Mouse (Mus musculus) megakaryocyte-erythroid progenitor cell, adult 5-6 weeks (primary cell): Measurements from ENCODE around the gene Bcap29. TPM values are rescaled to one million over a fixed set of nuclear protein-coding genes. Genes with fewer than 3 reads are reported as not detected.
"Not testable (repeated sequence)": the region's sequence is repeated elsewhere in the genome, so short reads cannot be mapped to it uniquely, and the experiment has no call there.

Source experiments
- ATAC-seq: replicated peaks from 2 replicates; pipeline ENCODE4 v1.8.0; 2016; ENCODE audit warnings: mild to moderate bottlenecking, inconsistent platforms; ENCODE audit not compliant: severe bottlenecking, poor library complexity, low FRiP score, low TSS enrichment
- total RNA-seq, 2 experiments: library from RNA; stranded (forward) in 1 of 2; stranded (reverse) in 1 of 2; fragments of 200-1000, 215-1000 nt in 1 of 2; fragments of >200 nt in 1 of 2; fragmentation: Nextera tagmentation in 1 of 2; gene quantifications; 2 replicates each; pipeline ENCODE4 v1.2.3; 2014 to 2017

Bcap29 gene
- total RNA-seq (2014; fragmentation: Nextera tagmentation) (75.6 and 85.6 TPM in 2 replicates), total RNA-seq (2017) (59.7 and 70.3 TPM in 2 replicates)

DNA sequence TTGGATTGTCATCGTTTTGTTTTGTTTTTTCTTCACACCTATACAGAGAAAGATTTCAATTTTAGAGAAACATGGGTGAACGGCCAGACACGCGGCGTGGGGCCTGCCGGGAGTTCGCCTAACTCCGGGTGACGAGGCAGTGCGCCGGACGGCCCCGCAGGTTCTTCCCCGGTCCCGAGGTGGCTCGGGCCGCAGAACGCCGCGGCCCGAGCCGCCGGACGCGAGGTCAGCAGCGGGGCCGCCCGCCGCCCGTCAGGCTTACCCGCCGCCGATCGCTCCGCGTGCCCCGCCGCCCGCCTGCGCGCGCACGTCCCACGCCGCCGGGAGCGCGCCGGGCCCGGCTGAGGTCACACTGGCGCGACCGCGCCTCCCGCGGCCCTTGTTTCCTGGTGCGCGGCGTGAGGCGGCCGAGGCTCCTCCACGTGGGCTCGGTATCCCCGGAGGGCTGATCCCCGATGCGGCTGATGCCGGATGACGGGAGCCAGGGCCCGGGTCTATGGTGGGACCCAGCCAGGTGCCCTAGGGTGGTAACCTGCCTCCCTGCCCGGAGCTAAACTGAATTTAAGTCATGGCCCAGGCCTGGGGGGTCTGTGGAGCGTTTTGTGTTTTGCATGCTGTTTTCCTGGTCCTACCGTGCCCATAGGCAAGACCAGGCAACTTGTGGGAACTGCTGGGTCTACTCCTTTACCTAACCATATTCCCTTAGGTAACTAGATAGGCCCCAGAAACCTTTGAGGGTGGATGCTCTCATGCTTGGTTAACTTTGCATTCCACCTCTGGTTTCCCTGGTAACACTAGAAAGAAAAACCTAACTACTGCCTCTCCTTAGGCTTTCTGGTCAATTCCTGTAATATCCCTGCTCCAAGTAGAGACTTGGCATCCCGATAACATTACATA is at the start of gene Bcap29:
Gene Bcap29 (minus strand): TSS at position 316 of the 897 bp plus-strand sequence.
- ATAC-seq: peak; percentile 89

DNA sequence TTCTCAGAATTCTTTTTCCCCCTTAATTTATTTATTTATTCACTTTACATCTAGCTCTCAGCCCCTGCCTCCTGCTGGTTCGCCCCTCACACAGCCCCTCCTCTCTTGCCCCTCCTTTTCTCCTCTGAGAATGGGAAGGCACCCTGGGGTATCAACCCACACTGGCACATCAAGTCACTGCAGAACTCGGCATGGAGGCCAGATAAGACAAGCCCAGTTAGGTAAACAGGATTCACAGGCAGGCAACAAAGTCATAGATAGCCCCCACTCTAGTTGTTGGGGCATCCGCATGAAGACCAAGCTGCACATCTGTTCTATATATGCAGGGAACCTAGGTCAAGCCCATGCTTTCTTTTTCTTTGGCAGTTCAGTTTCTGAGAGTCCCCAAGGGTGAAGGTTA is 32.7 kb upstream of the Bcap29 start:
- ATAC-seq: no peak

DNA sequence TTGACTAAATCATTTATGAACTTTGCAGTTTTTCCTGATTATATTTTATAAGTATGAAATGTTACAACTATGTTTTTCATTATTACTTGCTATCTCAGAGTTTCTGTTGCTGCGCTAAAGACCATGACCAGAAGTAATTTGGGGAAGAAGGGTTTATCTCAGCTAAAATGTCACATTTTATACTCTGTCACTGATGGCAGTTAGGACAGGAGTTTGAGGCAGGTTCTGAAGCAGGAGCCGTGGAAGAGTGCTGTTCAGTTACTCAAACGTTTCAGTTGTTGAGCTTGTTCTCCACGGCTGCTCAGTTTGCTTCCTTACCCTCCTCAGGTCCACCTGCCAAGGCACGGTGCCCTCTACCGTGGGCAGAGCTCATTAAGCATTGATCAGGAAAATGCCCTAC is 31.5 kb upstream of the Bcap29 start:
- no peak for ATAC-seq

DNA sequence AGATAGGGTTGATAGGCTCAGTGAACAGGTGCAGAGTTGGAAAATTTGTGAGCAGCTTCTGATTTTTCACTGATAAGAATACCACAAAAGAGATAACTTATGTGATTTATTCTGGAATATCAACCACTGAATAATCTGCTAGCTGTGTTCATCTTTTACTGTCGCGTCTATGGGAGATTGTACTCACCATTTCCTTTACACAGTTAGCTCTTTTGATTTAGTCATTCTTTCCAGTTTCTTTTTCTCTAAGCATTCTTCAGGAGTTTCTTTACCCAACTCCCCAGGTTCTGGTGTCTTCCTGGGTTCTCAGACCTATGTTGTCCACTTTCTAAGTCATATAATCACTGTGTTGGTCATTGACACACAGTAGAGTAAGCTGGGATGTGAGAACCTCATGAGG is 22.4 kb upstream of the Bcap29 start:
- no peak for ATAC-seq

DNA sequence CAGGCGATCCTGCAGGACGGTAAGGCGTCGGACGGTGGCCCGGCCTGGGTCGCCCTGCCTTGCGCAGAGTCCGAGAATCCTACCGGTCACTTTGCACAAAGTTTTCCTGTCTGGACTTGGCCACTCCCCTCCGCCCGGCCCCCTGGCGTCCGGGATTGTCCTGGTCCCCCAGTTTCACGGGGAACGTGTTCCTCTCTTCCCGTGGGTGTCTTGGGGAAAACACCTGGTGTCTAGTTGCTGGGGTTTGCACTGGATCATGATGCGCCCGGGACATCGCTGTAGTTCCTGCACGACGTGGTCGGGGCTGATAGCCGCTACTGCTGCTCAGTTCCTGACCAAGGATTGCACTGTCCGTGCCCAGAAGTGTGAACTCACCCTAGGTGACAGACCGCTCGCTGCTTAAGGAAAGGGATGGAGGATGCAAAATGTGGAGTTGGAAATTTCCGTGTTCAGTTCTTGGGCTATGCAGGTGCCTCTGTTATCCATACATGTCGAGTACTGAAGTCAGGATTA is 20.6 kb upstream of the Bcap29 start:
- ATAC-seq: peak; percentile 70

DNA sequence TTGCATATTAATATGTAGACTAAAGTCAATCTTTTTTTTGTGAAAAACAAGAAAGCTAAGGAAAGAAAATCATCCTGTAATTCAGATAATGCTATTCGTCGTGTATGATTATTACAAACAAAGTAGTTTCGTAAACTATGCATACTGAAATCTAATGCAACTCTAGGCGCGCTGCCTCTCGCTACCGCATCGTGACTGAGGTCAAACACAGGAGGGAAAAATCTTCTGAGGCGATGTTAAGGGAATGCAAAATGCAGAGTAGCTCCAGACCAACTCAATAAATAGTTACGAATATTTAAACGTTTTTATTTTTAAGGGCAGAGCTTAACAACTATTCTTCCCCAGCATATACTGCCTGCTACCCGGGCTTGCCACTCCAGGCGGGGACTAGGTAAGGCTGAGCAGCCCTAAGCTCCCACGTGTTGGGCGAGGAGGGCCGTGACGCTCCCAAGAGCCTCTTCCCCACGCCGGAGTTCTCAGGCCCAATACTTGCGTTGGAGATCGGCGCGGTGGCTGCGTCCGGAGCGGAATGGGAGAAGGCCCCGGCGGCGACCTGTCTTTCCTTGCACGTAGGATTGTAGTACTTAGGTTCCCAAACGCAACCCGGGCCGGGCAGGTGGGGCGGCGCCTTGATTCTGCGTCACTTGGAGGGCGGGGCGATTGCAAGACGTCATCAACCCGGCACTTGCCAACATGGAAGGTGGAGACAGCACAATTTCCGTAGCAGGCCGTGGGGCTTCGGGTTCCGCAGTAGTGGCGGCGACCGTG is 19.9 kb upstream of the Bcap29 start, which contains the start of the genes Dus4l and Cog5:
Gene Dus4l (minus strand): TSS at position 630 of the 768 bp plus-strand sequence.
Gene Cog5 (plus strand): TSS at position 673 of the 768 bp plus-strand sequence.
- ATAC-seq: peak; percentile 96

DNA sequence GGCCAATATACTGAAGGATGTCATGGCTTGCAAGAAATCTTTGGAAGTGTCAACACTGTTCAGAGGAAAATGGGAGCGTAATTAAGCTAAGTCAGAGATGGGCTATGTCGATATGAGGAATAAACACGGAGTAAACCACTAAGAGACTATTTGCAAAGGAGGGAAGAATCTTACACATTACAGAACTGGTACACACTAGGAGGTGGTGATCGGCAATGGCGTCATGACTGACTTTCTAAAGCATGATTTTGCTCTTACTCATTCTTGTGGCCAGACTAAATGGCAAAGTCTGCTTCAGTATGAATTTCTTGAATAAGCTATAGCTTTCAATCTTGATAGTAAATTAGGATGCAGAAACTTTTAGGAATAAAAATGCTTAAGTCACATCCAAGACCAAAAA is 19.2 kb upstream of the Bcap29 start:
- ATAC-seq: no peak

DNA sequence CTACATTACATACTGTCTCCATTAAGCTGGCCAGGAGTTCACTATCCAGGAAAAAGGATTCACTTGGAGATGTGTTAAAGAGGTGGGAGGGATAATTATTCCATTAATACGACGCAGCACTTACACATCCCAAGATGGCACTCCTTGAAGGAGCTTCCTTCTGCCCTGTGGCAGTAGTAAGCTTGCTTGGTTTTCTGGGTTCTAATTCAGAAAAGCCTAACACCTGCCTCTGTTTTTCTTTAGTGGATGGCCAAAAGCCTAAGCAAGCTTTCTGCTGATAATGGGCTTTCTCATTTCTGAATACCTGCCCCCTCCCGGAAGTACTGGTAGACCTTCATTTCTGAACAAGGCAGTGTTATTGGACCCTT is 766 bp upstream of the Bcap29 start:
- peak; percentile 2; the same call in 1 of the 2 replicates for ATAC-seq

DNA sequence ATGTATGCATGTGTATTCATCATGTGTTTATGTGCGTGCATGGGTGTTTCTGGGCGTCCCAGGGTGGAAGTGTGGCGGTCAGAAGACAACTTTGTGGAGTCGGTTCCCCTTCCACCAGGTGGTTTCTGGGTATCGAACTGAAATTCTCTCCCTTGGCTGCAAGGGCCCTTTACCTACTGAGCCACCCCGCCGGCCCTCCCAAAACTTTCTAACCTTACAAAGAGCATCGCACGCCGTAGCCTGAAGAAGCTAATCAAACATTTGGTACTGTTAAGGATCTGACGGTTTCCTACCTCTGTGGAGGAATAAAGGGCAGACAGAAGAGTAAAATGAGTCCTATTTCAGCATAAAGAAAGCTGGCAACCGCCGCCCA is 502 bp downstream of the Bcap29 start:
- ATAC-seq: peak; percentile 24

DNA sequence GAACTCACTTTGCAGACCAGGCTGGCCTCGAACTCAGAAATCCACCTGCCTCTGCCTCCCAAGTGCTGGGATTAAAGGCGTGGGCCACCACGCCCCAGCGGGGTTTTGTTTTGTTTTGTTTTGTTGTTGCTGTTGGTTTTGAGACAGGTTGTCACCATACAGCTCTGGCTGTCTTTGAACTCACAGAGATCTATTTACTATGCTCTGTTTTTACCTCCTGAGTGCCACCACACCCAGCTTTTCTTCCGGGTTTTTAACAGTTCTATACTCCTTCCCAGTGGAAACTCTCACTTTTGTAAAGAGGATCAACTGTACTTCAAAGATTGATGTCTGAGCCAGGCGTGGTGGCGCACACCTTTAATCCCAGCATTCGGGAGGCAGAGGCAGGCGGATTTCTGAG is 6.1 kb downstream of the Bcap29 start:
- not testable (repeated sequence) for ATAC-seq

DNA sequence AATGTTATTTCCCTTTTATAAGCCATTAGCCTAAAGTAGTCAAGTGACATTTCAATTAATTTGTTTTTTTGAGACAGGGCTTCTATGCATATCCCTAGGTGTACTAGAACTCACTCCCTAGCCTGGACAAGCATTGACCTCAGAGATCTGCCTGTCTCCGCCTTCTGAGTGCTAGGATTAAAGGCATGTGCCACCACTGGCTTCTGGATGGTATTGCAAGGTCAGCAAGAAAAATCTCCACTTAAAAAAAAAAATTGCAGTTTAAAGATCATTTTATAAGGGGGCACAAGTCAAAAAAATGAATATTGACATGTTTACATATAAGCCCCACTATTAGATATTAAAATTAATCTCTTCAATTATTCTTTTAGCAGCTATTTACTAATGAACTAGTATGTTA is 9.4 kb downstream of the Bcap29 start:
- no peak for ATAC-seq

DNA sequence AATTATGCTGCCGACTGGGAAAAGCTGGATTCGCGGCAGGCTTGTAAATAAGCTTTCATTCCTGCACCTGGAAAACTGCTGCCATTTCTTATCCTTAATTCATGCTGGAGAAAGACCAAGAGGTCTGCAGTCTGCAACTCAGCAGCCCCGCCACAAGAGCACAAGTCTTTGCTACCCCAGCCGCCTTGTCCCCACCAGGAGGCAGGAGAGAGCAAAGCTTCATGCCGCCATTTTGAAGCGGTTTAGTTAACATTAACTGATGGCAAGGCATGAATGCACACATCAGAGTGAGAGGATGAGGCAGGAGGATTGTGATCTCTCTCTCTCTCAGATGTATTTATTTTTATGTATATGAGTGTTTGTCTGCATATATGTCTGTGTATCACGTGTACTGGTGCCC is 14.4 kb downstream of the Bcap29 start:
- no peak for ATAC-seq

DNA sequence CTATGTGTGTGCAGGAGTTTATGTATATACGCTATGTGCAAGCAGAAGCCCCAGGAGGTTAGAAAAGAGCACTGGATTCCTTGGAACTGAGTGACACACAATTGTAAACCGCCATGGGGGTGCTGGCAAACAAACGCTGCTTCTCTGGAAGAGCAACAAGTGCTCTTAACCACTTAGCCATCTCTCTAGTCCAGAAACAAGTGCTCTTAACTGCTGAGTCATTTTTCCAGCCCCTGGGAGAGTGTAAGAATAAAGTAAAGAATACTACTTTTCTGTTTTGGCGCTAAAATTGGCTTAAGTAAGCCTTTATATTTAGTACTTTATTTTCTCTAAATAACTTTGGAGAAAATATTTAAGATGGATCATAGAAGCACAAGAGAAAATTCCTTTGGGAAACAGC is 21.1 kb downstream of the Bcap29 start:
- no peak for ATAC-seq

DNA sequence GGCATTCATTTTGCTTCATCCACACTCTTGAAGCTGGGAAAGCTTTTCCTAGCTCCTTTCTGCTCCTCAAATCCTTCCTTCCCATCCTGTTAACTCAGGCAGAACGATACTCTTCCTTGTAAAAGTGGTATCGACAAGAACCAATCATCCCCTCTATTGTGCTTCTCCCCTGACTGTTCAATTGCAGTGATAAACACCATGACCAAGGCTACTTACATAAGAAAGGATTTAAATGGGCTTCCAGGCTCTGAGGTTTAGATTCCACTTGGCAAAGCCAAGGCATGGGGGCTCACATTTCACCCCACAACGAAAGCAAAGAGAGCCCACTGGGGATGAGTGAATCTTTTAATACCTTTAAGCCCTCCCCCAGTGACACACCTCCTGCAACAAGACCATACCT is 26.3 kb downstream of the Bcap29 start:
- no peak for ATAC-seq

DNA sequence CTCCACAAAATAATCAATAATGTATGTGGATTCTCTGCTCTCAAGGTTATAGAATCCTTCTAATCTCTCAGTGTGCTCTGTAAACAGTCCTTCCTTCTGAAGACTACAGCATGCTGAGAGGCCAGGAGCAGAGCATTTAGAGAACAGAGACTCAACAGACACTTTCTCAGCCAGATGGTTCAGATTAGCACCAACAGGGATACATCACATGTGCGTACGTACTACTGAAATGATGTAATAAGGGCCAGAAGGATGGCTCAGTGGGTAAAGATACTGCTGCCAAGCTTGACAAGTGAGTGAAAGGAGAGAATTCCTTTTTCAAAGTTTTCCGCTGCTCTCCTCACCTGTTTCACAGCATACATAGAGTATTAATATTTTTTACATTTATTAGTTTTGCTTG is 29.6 kb downstream of the Bcap29 start:
- 0 out of 2 replicates have a peak, but pooled peaks have one; percentile 55 for ATAC-seq

DNA sequence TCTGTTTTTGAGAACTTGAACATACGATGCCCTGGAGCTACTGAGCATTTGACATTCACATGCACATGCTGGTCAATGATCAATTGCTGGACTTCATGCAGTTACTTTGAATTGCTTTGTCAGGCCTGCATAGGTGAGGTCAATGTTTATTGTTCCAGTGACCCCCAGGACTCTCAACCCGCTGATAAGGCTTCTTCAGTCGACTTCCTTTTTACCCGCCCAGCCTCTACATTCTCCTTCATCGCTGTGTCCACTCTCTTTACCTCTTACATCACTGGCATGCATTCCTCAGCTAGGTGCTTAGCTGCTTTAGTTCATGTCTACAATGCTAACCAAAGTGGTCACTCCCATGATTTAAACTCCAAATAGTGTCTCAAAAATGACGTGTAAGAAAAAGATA is 30.9 kb downstream of the Bcap29 start:
- ATAC-seq: no peak

DNA sequence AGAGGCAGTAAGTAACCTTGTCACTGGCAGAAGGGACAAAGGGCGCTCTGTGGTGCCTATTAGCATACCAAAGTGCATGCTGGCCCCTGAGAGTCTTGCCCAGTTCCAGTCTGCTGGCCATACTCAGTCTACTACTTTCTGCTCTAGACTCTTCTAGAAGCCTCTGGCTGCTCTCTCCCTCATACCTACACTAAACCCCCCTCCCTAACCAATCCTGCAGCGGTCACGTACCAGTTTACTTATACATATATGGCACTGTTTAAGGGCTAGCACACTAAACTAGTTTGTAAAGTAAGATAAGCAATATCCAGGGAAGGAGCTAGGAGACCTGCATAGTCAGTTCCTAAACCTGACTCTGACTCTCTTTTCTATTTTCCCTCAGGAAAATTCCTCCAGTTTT is 40.2 kb downstream of the Bcap29 start:
- ATAC-seq: no peak

DNA sequence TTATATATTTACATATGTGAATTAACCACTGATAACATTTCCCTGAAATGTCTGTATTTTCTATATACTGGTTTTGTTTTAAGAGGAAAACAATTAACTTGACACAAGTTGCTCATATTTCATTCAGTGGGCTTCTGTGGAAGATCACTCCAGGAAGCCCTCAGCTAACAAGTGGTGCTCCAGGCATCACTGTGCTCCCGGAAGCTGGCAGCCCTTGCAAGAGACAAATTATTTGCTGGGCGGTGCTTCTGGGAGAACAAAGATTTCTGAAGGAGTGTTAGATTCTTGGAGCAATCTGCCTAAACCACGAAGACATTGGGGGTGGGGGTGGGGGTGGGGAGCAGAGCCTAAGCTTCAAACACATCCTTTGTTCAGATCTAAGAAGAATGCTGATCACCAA is 42.4 kb downstream of the Bcap29 start:
- ATAC-seq: no peak

DNA sequence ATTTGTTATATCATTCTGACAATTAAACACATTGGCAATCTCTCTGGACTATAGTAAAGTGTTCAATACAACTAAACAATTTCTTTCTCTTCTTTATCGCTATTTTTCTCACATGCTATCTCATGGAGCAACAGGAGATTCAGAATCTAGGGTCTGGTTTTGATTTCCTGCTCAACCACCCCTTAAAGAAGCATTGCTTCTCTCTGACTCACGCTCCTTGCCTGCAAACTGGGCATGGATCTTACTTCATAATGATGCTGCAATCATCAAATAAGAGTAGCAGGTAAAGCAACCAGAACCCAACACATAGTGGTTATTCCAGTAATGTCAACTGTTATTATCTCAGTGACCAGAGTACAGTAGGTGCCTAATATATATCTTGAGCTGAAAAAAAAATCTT is 50.7 kb downstream of the Bcap29 start:
- ATAC-seq: no peak

DNA sequence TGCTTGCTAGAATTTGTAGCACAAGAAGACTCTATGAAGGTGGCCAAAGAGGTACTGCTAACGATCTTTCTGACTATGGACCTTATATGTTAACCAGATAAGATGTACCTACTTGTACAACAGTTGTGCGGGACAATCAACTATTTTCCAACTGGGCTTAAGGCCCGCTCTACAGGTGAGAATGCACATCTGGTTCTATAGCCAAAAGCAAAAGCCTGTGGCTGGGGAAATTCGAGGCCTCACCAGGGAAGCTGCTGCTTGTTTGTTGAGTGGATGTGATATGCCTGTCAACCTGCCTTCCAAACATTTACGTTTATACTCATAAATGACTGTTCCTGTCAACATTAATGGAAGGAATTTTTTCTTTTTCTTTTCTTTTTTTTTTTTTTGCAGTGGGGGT is 52.4 kb downstream of the Bcap29 start:
- no peak for ATAC-seq
